Mouse (Mus musculus) brain, embryonic 14.5 days (tissue): ENCODE data around the gene Eppin. TPM values are rescaled to one million over a fixed set of nuclear protein-coding genes. Genes with fewer than 3 reads are reported as not detected.

Experiments
- DNase-seq: peaks from one replicate; pipeline ENCODE4 v3.0.0-alpha.2; 2011; ENCODE audit warnings: low read depth
- CTCF ChIP-seq: fragments of 200-500 bp; IDR thresholded peaks from 2 replicates; pipeline ENCODE4 v1.5.1; 2012; ENCODE audit warnings: inconsistent platforms, mild to moderate bottlenecking, moderate library complexity, borderline replicate concordance; ENCODE audit not compliant: insufficient read depth, insufficient read length; ENCODE audit errors: extremely low read depth
- POLR2A ChIP-seq: fragments of 200-500 bp; IDR thresholded peaks from 2 replicates; pipeline ENCODE4 v1.6.1; 2012; ENCODE audit warnings: mild to moderate bottlenecking, inconsistent platforms, borderline replicate concordance; ENCODE audit not compliant: poor library complexity, insufficient read depth, insufficient read length, severe bottlenecking; ENCODE audit errors: extremely low read depth
- polyA plus RNA-seq: library from polyadenylated mRNA; depleted of rRNA; stranded (reverse); fragments of >200 nt; gene quantifications from 2 replicates; pipeline ENCODE4 v1.2.3, GENCODE M21; 2012; rRNA removed

The Eppin gene
- polyA plus RNA-seq, 1 experiment: not detected

DNA sequence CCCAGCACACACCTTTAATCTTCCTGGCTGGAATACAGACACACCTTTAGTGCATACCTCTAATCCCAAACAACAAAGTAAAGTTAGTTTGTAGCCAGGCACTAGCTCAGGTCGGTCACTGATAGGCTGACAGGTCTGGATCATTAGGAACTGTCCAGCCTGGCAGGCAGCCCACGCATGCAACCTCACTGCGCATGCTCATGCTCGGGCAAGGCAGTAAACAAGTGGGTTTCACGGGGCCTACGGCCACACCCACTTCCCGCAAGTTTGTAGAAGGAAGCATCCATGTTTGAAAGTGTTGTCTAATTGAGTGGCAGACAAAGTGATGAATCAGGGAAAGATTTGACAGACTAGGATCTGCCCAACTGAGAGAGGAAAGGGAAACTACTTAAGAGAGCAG, 50.8 kb downstream of the Eppin start:
- DNase-seq: no peak

DNA sequence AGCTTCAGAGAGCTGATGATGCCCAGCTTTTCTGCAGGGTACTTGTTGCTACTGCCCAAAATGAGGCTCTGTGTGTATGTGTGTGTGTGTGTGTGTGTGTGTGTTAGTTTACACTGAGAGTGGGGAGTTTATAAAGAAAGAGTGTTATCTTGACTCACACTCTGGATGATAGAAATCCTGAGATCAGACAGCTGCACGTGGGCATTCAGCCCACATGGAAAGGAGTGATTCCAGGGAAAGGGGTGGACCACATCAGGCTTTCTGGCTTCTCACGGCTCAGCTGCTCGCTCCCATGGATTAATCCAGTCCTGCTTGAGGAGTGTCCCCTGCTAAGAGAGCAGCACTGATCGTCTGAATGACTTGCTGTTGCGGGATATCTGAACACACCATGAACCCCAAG, 51.3 kb downstream of the Eppin start:
- no peak for DNase-seq
- no peak for TF ChIP-seq POLR2A
- no peak for TF ChIP-seq CTCF

More for the DNA sequence above, 50.8 kb downstream of the Eppin start:
- TF ChIP-seq CTCF (no peak), POLR2A (no peak)

DNA sequence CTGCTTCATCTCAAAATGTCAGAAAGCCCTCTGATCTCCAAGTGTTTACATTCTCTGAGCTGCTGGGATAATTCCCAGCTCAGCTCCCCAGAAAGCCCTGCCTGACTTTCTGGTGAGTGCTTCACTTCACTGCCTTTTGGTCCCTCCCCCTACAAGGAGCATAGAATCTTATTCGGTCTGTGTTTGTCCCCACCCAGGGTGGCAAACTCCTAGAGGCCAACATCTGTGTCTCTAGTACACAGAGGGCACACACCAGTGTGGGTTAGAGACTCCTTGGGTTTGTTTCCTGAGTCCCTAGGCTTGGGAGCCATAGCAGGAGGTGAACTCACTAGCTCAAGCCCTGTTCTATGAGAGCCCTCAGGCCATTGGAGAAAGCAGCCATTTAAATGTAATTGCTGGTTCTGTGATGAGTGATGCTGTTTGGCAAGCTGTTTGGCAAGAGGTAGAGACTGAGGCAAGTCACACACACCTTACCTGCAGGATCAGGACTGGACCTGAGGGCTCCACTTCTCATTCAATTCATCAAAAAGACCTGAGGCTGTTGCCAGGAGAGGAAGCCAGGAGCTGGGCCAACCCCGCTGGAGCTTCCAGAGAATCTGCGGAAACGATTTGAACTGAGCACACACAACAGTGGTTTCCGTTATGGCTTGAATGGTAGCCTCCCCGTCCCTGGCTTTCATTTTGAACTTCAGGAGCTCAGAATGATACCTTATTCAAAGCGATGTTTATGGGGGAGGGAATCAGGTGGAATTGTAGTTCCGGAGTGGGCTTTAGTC, 52.6 kb downstream of the Eppin start:
- DNase-seq: no peak
- TF ChIP-seq POLR2A (no peak), CTCF (no peak)

Other genes starting within 250 kb of the Eppin start
- gene Slpi, start 204.5 kb downstream of the Eppin start, polyA plus RNA-seq: 0.22 TPM in 1 of 2 replicates, not detected in the other
- 0.04 and 0.10 TPM in 2 replicates for gene Rbpjl, start 190.5 kb downstream of the Eppin start, polyA plus RNA-seq
- gene Matn4, start 188.4 kb downstream of the Eppin start, polyA plus RNA-seq: 1.8 and 2.5 TPM in 2 replicates
- 2.3 and 3.7 TPM in 2 replicates for gene Sdc4, start 149.7 kb downstream of the Eppin start, polyA plus RNA-seq
- 69.6 and 82.0 TPM in 2 replicates for gene Sys1, start 136.6 kb downstream of the Eppin start, polyA plus RNA-seq
- 8.0 and 10.2 TPM in 2 replicates for gene Gm20458, start 132.6 kb downstream of the Eppin start, polyA plus RNA-seq
- not detected in 2 replicates for gene Trp53tg5, start 119.9 kb downstream of the Eppin start, polyA plus RNA-seq
- 11.4 and 13.1 TPM in 2 replicates for gene Dbndd2, start 107.5 kb downstream of the Eppin start, polyA plus RNA-seq
- 109 and 155 TPM in 2 replicates for gene Pigt, start 96.1 kb downstream of the Eppin start, polyA plus RNA-seq
- gene Wfdc2, start 31.2 kb downstream of the Eppin start, polyA plus RNA-seq: 3.9 and 5.3 TPM in 2 replicates
- not detected in 2 replicates for gene Spint3, start 20.1 kb downstream of the Eppin start, polyA plus RNA-seq
- not detected in 2 replicates for gene Wfdc6a, start 8.1 kb downstream of the Eppin start, polyA plus RNA-seq
- not detected in 2 replicates for gene Wfdc6b, start 19.9 kb upstream of the Eppin start, polyA plus RNA-seq
- not detected in 2 replicates for gene Wfdc8, start 20.0 kb upstream of the Eppin start, polyA plus RNA-seq
- gene Wfdc16, start 45.2 kb upstream of the Eppin start, polyA plus RNA-seq: not detected in 2 replicates
- gene Wfdc10, start 62.5 kb upstream of the Eppin start, polyA plus RNA-seq: not detected in 2 replicates
- not detected in 2 replicates for gene Wfdc9, start 63.0 kb upstream of the Eppin start, polyA plus RNA-seq
- gene Wfdc11, start 80.5 kb upstream of the Eppin start, polyA plus RNA-seq: not detected in 2 replicates
- gene Wfdc13, start 91.5 kb upstream of the Eppin start, polyA plus RNA-seq: not detected in 2 replicates
- not detected in 2 replicates for gene Spint4, start 104.9 kb upstream of the Eppin start, polyA plus RNA-seq
- gene Spint5, start 121.7 kb upstream of the Eppin start, polyA plus RNA-seq: not detected in 2 replicates
- gene Wfdc3, start 152.3 kb upstream of the Eppin start, polyA plus RNA-seq: 0.94 and 1.4 TPM in 2 replicates
- 46.0 and 50.2 TPM in 2 replicates for gene Dnttip1, start 152.4 kb upstream of the Eppin start, polyA plus RNA-seq
- gene Ube2c, start 176.3 kb upstream of the Eppin start, polyA plus RNA-seq: 94.0 and 201 TPM in 2 replicates
- 1.7 TPM in 2 replicates for gene Tnnc2, start 186.4 kb upstream of the Eppin start, polyA plus RNA-seq
- gene Snx21, start 192.2 kb upstream of the Eppin start, polyA plus RNA-seq: 25.9 and 27.0 TPM in 2 replicates
- 29.7 and 41.1 TPM in 2 replicates for gene Acot8, start 211.3 kb upstream of the Eppin start, polyA plus RNA-seq
- gene Zswim3, start 211.5 kb upstream of the Eppin start, polyA plus RNA-seq: 8.5 and 10.1 TPM in 2 replicates
- gene Zswim1, start 229.1 kb upstream of the Eppin start, polyA plus RNA-seq: 12.1 and 17.6 TPM in 2 replicates
- not detected in 2 replicates for gene Spata25, start 234.9 kb upstream of the Eppin start, polyA plus RNA-seq
- gene Ctsa, start 239.3 kb upstream of the Eppin start, polyA plus RNA-seq: 125 and 165 TPM in 2 replicates
- gene Neurl2, start 239.9 kb upstream of the Eppin start, polyA plus RNA-seq: 5.1 and 7.0 TPM in 2 replicates